Mouse (Mus musculus): ENCODE measurements at regions not wholly inside any gene's neighbourhood (a gene's known extent, or its start where the extent isn't known, plus 50 kb on each side); places are given as distances from the start of the nearest gene placed in this dataset.

DNA sequence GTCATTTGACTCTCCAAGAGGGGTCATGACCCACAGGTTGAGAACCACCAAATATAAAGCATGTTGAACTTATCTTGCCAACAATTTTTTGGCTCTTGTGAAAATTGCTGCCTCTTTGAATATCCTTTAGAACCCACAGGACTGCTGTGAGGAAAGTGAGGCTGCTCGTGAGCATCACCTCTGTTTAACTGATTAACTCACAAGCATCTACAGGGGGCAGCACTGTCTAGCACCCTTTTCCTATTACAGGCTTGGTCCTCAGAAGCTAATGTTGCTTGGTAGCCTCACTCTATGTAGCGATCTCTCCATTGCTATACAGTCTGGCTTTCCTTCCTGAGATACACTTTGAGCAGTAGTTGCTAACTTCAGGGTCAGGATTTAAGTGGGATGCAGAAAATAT lies 522.4 kb upstream of the Adam24 start:
- no peak for DNase-seq (ENCODE audit: low spot score in 2 of 2)

- DNase-seq (ENCODE audit: low spot score in 2 of 2) = no peak
These were observed 487.9 kb upstream of the Adam24 start for GRCm38 (mm10) chr8:40186715-40187583.

DNA sequence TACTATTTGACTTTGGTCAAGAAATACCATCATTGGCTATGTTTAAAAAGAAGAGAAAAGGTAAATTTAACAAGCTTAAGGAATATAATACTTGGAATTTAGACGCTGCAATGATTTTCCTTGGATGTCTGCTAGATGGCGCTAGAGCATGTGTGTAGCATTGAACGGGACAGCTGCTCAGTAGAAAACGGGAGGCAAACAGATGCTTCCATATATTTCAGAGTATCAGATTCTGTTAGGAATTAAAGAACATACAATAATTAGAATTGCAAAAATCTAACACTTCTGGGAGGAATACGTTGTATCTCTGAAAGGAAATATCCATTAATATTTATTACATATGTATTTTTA lies 487.3 kb upstream of the Adam24 start:
- no peak for DNase-seq (ENCODE audit: low spot score in 2 of 2)

GRCm38 (mm10) chr8:40192266-40192665 lies 482.6 kb upstream of the Adam24 start:
- no peak for DNase-seq (ENCODE audit: low spot score in 2 of 2)

GRCm38 (mm10) chr8:40193148-40193547 lies 481.7 kb upstream of the Adam24 start:
- no peak for DNase-seq (ENCODE audit: low spot score in 2 of 2)

DNA sequence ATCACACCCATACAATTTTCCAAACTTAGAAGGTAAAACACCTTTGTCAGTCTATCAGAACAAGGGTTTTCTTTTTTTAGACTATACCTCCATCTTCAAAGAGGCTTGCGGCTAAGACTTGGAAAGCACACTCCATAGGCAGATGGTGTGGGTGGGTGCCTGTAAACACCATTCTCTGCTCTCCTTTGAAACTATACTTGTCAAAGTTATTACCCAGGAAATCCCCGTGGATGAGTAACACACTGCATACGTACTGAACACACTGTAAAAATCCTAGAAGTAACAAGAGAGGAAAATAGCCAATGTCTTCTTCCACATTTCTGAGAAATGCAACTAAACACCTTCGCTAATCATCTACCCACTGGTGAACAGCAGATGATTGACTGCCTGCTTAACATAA lies 464.0 kb upstream of the Adam24 start:
- DNase-seq (ENCODE audit: low spot score in 2 of 2) = no peak

GRCm38 (mm10) chr8:40223521-40223920 lies 451.4 kb upstream of the Adam24 start:
- DNase-seq (ENCODE audit: low spot score in 2 of 2) = no peak

DNA sequence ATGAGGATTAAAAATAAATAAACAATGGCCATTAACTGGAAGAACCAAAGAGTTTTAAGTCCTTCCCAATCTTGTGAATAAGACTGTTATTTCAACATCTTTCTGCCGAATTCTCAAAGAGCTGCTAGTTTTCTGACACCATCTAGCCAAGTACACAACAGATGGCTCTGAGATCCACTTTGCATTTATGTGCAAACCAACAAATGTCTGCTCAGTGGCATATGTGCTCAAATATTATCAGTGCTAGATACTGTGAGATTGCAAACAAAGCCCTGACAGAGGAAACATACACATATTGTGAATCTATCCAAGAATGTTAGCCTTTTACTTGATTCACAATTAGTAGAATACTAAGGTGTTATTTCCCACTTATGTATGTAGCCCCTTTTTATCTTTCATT lies 447.6 kb upstream of the Adam24 start:
- no peak for DNase-seq (ENCODE audit: low spot score in 2 of 2)
